Mouse (Mus musculus): Measurements from ENCODE around the gene Fam178b.

Gene Fam178b

DNA sequence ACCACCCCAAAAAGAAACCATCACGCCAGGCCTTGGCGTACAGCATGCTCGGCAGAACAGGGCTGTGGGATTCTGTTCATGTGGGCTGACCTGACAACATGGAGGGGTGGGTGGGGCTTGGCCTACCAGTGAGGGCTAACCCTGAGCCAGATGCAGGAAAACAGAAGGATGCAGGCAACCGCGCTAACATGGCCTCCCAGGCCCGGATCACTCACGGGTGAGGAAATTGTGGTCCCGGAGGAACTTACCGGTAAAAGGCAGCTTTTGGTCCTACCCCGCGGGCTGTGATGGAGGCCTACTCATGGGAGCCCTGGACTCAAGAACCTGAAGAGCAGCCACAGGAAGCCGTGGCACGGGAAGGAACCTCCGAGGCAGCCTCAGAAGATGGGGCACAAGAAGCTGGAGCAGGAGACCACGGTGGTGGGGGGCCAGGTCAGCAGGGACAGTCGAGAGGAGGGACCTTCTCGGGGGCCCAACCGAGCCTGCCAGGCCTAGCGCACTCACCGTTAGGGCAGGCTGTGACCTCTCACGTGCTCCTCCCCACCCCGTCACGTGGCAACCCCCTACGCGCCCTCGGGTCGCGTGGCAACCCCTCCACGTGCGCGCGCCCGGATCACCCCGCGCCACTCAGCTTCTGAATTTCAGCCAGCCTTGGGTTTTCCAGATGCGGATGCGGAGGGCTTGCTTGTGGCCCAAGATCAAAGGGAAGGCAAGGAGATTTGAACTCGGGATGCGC is at the start of gene Fam178b:
TSS of gene Fam178b (minus strand) at position 564 of the 736 bp plus-strand sequence.
- DNase-seq, result no peak

DNA sequence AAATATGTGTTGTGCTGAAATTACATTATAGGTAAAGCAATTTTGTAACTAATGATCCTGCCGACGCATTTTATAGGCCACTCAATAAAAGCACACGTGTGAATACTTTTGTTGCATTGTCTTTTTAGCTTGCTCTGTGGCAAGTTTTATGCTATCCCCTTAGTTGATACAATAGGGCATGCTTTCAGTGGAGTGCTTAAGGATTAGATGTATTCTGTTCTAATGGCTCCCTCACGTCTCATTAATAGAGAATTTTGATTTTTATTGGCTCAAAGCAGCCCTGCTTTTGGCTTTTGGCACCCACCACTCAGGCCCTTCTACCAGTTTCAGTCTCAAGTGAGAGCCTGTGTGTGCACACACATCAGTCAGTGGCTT is 41.1 kb upstream of the Fam178b start:
- no peak for DNase-seq

DNA sequence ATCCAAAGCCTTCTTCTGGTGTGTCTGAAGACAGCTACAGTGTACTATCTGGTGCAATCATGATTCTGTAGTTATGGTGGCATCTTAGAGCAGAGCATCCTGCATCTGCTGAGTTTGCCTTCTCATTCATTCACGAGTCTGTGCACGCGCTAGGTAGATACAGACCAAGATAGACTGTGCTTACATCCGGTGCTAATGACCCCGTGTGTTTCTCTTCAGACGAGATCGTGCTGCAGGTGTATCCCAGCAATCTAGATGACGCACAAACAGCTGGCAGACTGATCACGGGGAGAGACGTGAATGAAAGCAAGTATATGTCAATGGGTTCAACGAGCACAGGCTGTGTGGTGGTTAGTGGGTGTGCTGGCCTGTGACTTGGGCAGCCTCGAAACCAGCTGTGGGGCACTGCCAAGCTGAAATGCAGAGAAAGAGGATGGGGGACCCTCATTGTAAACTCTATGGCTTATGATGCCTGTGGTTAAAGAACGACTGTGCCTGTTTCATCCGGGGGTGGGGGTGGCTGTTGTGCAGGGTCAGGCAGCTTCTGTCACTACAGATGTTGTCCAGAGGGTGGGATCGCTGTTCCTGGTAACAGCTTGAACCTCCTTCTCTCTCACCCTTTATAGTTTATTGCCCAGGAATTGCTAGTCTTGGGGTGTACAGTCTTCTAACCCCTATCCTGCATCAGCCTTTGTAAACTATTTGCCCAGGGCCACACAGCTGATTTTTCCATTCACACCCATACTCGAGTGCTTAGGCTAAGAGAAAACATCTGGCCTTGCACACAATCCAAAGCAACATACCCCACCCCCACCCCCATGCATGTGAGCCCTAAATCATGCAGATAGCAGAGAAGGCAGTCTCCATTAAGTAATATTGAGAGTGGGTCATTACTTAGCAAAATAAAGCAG is 40.4 kb upstream of the Fam178b start:
- no peak for DNase-seq

DNA sequence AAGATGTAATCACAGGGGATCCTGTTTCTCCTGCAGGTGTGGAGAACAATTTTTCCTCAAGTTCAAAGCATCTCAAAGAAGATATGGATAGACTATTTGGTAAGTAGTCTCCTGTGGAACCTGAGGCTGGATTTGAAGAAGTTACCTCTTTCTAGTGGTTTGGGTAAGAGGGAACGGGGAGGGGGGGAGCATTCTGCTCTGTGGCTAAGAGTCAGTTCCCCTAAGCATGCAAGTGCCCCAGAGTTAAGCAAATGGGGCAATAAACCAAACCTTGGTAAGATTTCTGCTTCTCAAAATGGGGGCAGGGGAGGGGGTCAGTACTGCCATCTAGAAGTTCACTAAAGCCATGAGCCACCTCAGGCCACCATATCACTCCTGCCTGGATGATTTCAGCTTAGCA is 35.8 kb upstream of the Fam178b start:
- DNase-seq, result no peak

DNA sequence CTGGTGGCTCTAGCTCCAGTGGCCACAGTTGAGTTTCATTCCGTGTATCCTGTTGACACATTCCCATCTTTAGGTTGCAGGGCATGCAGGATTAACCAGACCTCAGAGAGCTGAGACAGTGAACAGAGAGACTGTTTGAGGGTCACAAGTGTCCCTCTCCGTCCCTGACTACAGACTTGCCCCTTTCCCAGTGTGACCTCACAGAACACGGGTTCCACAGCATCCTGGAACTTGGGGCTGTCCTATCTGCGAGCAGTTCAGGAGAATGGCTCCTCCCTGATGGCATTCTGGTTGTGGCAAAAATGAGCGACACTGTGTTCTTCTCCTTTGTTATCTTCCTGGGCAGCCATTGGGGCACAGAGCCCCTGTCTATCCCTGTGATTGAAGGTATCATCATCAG is 31.3 kb upstream of the Fam178b start, which contains the start of gene Actr1b:
TSS of gene Actr1b (minus strand) at position 112 of the 400 bp plus-strand sequence.
- no peak for DNase-seq

DNA sequence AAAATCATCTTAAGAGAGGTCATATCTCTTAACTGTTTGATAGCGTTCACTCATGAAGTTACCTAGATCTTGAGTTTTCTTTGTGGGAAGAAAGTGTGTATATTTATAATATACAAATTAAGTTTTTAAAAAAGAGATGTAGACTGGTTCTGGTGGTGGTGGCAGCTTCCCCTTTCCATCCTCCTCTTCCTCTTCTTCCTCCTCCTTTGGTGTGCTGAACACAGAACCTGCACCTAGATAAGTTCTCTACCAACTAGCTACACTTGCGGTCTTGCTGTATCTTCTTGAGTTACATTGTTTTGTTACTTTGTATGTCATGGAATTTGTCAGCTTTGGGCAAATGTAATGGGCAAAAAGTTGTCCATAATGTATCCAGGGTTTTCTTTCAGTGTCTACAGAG is 28.1 kb upstream of the Fam178b start:
- DNase-seq, result no peak

DNA sequence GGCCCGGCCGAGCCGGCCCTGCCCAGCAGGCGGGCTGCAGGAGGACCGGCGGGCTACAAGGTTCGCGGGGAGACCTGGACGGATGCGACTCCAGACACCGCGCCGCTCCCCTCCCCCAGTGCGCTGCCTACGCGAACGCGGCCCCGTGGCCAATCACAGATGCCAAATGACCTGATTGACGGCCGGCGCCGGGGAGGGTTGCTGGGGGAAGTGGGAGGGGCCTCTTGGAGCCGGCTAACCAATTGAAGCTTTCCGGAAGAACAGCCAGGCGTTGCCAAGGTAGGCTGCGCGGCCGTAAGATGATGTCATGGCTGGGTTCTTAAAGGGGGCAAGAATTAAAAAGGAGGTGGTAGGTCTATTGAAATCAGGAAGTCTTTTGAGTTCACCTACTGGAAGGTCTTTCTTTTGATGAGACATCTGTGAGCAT is 26.9 kb upstream of the Fam178b start, which contains the start of gene 4933424G06Rik:
TSS of gene 4933424G06Rik (plus strand) at position 296 of the 427 bp plus-strand sequence.
- peak; percentile 97 to 98 for DNase-seq

DNA sequence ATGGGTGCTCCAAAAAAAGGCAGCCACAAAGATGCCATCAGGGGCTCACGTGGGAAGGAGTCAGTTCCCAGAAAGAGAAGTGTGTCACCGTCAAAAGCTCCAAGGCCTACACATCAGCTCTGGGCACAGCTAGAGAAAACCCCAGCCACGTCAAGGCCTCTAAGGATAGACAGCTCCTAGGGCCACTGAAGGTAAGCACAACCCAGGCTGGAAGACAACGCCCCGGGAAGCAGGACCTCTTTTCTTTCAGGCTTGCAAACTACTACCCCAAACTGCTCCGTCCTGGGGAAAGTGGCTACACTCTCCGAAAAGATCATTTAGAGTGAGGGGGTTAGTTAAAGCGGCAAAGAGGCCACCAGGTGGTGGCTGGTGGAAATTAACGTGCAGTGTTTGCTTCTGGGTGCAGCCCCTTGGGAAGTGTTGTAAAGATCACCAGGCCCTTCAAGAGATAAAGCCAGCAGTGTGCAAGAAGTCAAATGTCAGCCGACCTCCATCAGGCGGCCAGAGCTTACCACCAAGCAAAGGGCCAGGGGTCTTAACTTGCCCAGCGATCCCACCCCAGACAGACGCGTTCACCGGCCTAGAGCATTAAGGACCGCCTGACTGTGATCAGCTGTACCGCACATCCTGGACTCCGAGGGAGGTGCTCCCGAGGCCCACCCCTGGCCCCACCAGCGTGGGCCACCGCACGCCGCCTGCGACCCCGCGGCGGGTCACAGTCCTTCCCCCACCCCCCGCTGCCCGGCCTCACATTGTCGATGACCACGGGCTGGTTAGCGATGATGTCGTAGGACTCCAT is 26.3 kb upstream of the Fam178b start:
- peak; percentile 57 to 61 for DNase-seq

DNA sequence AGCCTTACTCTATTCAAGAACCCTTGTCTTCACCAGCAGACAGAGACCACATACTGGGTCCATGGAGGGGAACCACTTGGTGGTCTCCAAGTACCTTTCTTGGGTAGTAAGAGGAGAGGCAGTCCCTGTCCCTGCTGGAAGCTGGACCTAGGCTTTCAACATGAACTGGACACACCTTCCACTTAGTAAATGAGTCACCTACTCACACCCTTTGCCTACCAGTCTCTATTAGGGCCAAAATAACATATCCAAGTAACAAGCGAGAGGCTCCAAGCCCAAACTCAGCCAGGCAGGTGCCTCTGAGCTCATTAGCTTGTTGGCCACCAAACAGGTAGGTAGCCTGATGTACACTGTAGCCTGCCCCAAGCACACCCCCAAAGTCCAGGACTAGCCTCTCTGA is 25.6 kb upstream of the Fam178b start:
- no peak for DNase-seq

DNA sequence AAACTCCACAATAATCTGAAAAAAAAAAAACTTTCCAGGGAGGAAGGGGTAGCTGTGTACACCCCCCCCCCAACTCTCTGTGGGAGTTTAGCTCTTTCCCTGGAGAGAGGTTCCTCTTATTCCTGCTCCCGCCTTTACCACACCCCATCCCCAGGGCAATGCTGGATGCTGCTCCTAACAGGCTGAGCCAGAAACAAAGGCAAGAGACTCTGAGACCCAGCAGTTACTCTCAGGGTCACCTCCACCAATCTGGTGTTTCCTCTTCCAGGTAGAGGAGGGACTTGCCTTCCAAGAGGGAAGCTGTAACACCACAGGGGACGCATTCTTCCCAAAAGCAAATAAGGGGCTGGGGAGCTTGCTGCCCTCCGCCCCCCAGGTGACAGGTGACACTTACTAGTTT is 24.8 kb upstream of the Fam178b start:
- no peak for DNase-seq

DNA sequence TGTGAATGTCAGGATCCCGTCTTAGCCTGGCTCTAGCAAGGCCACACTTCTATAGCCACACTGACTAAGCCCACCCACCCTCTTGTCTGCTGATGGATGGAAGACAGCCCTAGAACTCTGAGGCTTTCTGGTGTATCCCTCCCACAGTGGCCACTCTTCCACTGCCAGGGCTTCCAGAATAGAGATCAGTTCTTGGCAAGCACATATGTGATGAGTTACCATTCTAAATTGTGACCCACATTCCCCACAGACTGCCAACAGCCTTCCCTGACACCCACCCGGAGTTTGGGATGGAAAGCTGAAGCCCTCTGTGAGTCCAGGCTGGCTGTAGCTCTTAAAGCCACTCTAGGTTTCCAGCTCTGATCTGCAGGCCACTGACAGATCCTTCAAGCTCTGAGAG is 24.2 kb upstream of the Fam178b start:
- DNase-seq, result no peak

DNA sequence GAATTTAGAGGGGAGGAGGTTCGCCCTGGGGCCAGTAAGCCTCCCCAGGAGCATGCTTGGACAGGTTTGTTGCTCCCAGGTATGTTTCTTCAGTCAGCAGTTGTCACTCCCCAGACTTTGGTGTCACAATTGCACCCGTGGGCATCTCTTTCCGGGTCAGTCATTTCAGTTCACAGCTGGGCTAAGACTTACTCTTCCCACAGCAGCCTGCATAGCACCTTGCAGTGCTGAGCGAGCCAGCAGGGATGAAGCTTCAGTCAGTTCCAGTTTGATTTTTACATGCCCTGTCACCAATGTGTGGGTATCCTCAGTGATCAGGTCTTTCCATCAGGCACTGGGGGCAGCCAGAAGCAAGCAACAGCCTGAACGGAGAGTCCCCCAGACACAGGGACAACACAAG is 14.0 kb upstream of the Fam178b start:
- DNase-seq, result no peak

DNA sequence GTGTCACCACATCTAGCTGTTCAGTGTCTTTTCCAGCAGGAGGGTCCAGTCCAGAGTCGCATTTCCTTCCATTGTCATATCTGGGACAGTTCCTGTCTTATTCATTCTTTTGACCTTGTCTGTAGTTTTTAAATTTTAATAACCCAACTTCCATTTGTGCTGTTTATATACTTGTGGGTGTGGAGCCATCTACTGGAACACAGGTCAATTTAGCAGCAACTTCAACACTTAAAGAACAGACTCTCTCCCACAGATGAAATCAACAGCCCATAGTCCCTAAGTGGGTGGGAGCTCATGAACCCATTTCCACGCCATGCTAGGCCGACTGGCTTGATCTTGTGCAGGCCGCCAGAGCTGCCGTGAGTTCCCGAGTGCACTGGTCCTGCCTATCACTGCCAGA is 13.4 kb upstream of the Fam178b start:
- no peak for DNase-seq

DNA sequence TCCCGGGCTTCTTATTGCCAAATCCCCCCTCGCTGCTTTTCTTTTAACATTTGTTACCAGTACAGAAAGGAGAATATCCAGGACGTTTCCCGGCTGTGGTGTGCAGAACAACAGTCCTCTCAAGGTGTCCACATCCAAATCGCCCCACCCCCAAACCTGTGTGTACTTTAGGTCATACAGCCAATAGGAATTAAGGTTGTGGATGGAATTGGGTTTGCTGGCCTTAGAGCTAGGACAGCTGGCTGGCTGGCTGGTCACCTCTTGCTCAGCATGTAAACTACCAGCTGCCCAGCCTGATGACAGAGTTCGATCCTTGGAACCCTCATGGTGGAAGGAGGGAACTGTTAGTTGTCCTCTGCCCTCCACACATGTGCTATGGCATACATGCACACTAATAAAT is 11.9 kb upstream of the Fam178b start:
- no peak for DNase-seq

DNA sequence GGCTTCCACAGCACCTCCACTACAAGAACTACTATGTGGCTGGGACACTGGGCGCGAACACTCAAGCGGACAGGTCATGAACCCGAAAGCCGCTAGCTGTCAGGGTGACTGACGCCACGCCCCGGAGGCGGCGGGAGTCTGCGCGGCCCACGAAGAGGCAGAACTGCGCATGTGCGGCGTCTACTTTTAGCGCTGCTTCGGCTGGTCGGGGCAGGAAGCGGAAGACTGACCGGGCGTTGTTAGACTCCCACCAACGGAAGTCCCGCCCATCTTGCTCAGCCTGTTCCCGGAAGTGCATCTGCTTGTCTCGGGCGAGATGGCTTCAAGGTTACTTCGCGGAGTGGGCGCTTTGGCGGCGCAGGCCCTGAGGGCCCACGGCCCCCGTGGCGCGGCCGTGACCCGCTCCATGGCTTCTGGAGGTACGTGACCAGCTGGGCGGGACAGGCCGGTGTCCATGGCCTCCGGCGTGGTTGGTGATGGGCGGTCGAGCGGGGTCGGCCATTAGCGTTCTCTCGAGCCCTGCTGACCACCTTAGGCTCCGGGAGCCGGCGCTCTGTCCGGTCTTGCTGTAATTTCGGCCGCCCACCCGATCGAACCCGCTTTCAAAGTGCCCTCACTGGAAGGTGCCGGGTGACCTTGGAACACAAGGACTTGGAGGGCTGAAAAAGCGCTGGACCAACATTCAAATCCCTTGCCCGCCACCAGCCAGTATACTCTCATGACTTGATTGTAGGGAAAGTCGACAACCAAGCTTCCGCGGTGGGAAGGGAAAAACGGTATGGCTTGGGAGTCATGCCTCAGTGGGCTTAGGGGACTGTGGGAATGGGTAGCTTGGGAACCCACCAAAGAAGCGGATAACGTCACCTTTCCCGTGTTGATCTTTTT is 8.5 kb upstream of the Fam178b start, which contains the start of gene Cox5b:
TSS of gene Cox5b (plus strand) at position 179 of the 885 bp plus-strand sequence.
- DNase-seq, result peak; percentile 97

DNA sequence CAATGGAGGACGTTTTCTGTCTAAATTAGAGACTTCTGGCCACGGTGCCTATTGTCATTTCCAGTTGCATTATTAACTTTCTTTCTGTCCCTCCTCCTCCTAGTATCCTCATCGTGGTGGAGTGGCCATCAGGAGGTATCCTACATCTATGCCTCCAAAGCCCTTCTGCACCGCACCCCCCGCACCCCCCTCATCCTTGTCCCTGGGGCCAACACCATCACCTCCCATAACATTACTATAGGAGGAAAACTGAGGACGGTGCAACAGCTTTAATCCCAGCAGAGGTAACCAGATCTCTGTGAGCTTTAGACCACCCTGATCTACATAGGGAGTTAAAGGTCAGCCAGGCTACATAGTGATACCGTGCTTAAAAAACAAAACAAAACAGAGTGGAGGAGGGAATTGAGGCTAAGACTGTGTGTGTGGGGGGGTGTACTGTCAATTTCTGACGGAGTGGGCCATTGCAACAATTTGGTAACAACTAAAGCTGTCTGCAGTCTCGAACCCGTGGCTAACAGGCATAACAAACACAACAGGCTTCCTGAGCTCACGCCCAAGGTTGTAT is 7.8 kb upstream of the Fam178b start:
- no peak for DNase-seq

DNA sequence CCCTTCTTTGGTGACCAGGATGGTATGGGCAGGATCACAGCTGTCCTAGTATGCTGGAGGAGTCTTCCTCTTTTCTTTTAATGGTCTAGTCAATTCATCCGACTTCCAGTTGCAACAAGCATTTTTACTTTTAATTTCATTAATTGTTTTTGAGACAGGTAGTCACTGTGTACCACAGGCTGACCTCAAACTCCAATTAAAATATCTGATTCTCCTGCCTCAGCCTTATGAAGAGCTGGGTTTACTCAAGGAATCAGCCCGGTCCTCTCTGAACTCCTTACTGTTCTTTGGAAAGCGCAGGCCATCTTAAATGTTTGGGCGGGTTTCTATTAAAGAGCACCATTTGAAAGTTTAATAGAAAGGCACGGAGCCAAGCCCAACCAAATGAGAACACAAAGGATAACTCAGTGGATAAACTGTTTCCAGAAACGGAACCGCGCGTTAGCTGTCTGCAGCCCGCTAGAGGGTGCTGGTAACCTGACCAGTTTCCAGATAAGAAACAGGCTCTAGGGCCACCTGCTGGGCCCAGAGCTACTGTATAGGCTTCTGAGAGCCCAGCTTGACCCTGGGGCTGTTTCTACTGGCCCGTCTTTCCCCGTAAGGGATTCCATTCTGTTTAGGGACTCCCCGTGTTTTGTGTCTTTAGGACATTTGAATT is 956 bp upstream of the Fam178b start:
- peak; percentile 70 to 71 for DNase-seq

DNA sequence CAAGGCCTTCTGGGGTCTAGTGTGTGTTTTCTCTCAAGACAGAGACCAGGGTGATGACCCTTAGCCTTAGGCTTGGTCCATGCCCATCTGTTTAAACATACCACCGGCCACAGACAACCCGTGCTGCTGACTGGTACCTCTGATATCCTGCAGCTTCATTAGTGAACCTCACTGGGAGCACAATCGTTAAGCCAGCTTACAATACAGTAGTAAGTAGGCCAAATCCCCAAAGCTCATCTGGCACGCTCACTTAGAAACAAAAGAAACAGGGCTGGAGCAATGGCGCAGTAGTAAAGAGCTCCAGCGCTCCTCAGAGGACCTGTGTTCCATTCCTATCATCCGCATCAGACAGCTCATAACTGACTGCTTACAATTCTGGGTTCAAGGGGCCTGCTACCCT is 2.1 kb downstream of the Fam178b start:
- DNase-seq, result no peak

DNA sequence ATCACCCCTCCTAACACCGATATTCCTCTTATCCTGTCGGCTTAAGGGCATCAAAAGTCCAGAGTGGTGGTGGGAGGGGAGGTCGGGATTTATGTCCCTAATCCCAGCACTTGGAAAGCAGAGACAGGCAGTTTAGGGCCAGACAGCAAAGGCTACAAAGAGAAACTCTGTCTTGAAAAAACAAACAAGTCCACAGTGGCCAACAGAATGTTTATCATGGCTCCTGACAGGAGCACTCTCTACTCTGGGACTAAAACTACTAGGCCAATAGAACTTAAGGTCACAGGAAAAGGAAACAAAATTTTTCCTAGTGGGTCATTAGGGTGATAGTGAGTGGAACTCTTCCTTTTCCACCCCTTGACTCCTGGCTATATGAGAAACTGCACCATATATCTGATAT is 8.0 kb downstream of the Fam178b start:
- no peak for DNase-seq

DNA sequence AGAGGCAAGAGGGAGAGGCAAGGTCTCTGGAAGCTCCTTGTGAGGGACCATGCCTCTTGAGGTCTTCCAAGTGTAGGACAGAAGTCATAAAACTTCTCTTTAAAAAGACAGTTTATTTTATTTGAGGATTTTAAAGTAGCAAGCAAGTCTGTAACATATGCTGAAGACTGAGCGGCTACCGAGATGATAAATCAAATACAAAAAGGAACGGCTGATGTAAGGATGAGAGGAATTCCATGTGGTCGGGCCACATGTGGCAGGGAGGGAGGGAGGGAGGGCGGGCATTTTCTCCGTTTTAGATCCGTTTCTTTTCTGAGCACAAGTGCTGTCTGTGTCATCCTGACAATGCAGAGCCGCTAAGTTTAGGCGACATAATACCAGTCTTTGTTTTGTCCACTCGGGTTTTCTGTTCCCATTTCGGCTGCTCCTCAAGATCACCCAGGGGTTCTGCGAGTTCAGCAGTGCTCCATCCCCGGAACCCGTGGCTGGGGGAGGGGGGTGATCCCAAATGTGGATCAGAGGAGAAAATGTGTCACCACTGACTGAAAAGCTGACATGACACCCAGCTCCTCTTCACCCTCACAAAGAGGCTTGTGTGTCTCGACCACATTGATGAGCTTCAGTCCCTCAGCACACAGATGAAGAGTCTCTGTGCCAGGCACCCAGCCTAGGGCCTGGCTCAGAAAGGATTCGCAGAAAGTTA is 10.2 kb downstream of the Fam178b start:
- no peak for DNase-seq
